Mouse (Mus musculus): ENCODE results near the gene E2f8.

GRCm38 (mm10) chr7:48841538-48841937 is 39.9 kb downstream of the E2f8 start:
- TF ChIP-seq CTCF (conservative IDR thresholded peaks at IDR 0.05; ENCODE audit: low read length) (no peak), POU5F1 (IDR thresholded peaks at IDR 0.05; ENCODE audit: borderline replicate concordance, low read length) (no peak), NANOG (IDR thresholded peaks at IDR 0.05; ENCODE audit: borderline replicate concordance, low read length) (no peak)
